Mouse (Mus musculus): ENCODE data around the gene Rbms3. TPM values are rescaled to one million over a fixed set of nuclear protein-coding genes. Genes with fewer than 3 reads are reported as not detected.

The Rbms3 gene
- polyA plus RNA-seq, 1 experiment, result 30.1 TPM

GRCm38 (mm10) chr9:116873033-116873975 is 756.4 kb downstream of the Rbms3 start:
- TF ChIP-seq CTCF (IDR thresholded peaks at IDR 0.05; ENCODE audit: borderline replicate concordance, extremely low read depth, insufficient read depth, insufficient read length) (no peak), POLR2A (IDR thresholded peaks at IDR 0.05; ENCODE audit: borderline replicate concordance, extremely low read depth, insufficient read depth, insufficient read length, poor library complexity, severe bottlenecking) (no peak)
- peak; percentile 76 for DNase-seq (ENCODE audit: low read depth)

- TF ChIP-seq CTCF (IDR thresholded peaks at IDR 0.05; ENCODE audit: borderline replicate concordance, extremely low read depth, insufficient read depth, insufficient read length), result no peak
- TF ChIP-seq POLR2A (IDR thresholded peaks at IDR 0.05; ENCODE audit: borderline replicate concordance, extremely low read depth, insufficient read depth, insufficient read length, poor library complexity, severe bottlenecking), result no peak
Observed at GRCm38 (mm10) chr9:116872346-116872745, 757.4 kb downstream of the Rbms3 start.

GRCm38 (mm10) chr9:116871576-116871975 is 758.1 kb downstream of the Rbms3 start:
- DNase-seq (ENCODE audit: low read depth), result no peak
- no peak for TF ChIP-seq CTCF (IDR thresholded peaks at IDR 0.05; ENCODE audit: borderline replicate concordance, extremely low read depth, insufficient read depth, insufficient read length)
- TF ChIP-seq POLR2A (IDR thresholded peaks at IDR 0.05; ENCODE audit: borderline replicate concordance, extremely low read depth, insufficient read depth, insufficient read length, poor library complexity, severe bottlenecking), result no peak

More at GRCm38 (mm10) chr9:116872346-116872745, 757.4 kb downstream of the Rbms3 start:
- DNase-seq (ENCODE audit: low read depth), result no peak

GRCm38 (mm10) chr9:116866060-116866459 is 763.7 kb downstream of the Rbms3 start:
- no peak for TF ChIP-seq CTCF (IDR thresholded peaks at IDR 0.05; ENCODE audit: borderline replicate concordance, extremely low read depth, insufficient read depth, insufficient read length)
- TF ChIP-seq POLR2A (IDR thresholded peaks at IDR 0.05; ENCODE audit: borderline replicate concordance, extremely low read depth, insufficient read depth, insufficient read length, poor library complexity, severe bottlenecking), result no peak
- no peak for DNase-seq (ENCODE audit: low read depth)

GRCm38 (mm10) chr9:116863626-116864025 is 766.1 kb downstream of the Rbms3 start:
- peak; percentile 20 for DNase-seq (ENCODE audit: low read depth)
- TF ChIP-seq CTCF (IDR thresholded peaks at IDR 0.05; ENCODE audit: borderline replicate concordance, extremely low read depth, insufficient read depth, insufficient read length) (no peak), POLR2A (IDR thresholded peaks at IDR 0.05; ENCODE audit: borderline replicate concordance, extremely low read depth, insufficient read depth, insufficient read length, poor library complexity, severe bottlenecking) (no peak)

GRCm38 (mm10) chr9:116862341-116862740 is 767.4 kb downstream of the Rbms3 start:
- DNase-seq (ENCODE audit: low read depth), result no peak
- TF ChIP-seq CTCF (IDR thresholded peaks at IDR 0.05; ENCODE audit: borderline replicate concordance, extremely low read depth, insufficient read depth, insufficient read length) (no peak), POLR2A (IDR thresholded peaks at IDR 0.05; ENCODE audit: borderline replicate concordance, extremely low read depth, insufficient read depth, insufficient read length, poor library complexity, severe bottlenecking) (no peak)

- TF ChIP-seq CTCF (IDR thresholded peaks at IDR 0.05; ENCODE audit: borderline replicate concordance, extremely low read depth, insufficient read depth, insufficient read length), result no peak
- TF ChIP-seq POLR2A (IDR thresholded peaks at IDR 0.05; ENCODE audit: borderline replicate concordance, extremely low read depth, insufficient read depth, insufficient read length, poor library complexity, severe bottlenecking), result no peak
- no peak for DNase-seq (ENCODE audit: low read depth)
Observed at GRCm38 (mm10) chr9:116857861-116858595, 771.7 kb downstream of the Rbms3 start.

- no peak for DNase-seq (ENCODE audit: low read depth)
Observed at GRCm38 (mm10) chr9:116857151-116857550, 772.6 kb downstream of the Rbms3 start.

GRCm38 (mm10) chr9:116855744-116856143 is 774.0 kb downstream of the Rbms3 start:
- TF ChIP-seq POLR2A (IDR thresholded peaks at IDR 0.05; ENCODE audit: borderline replicate concordance, extremely low read depth, insufficient read depth, insufficient read length, poor library complexity, severe bottlenecking) (no peak), CTCF (IDR thresholded peaks at IDR 0.05; ENCODE audit: borderline replicate concordance, extremely low read depth, insufficient read depth, insufficient read length) (no peak)
- peak; percentile 27 for DNase-seq (ENCODE audit: low read depth)

More at GRCm38 (mm10) chr9:116857151-116857550, 772.6 kb downstream of the Rbms3 start:
- no peak for TF ChIP-seq POLR2A (IDR thresholded peaks at IDR 0.05; ENCODE audit: borderline replicate concordance, extremely low read depth, insufficient read depth, insufficient read length, poor library complexity, severe bottlenecking)
- no peak for TF ChIP-seq CTCF (IDR thresholded peaks at IDR 0.05; ENCODE audit: borderline replicate concordance, extremely low read depth, insufficient read depth, insufficient read length)

GRCm38 (mm10) chr9:116848905-116849304 is 780.8 kb downstream of the Rbms3 start:
- no peak for DNase-seq (ENCODE audit: low read depth)
- TF ChIP-seq CTCF (IDR thresholded peaks at IDR 0.05; ENCODE audit: borderline replicate concordance, extremely low read depth, insufficient read depth, insufficient read length), result no peak
- TF ChIP-seq POLR2A (IDR thresholded peaks at IDR 0.05; ENCODE audit: borderline replicate concordance, extremely low read depth, insufficient read depth, insufficient read length, poor library complexity, severe bottlenecking), result no peak

GRCm38 (mm10) chr9:116848166-116848565 is 781.5 kb downstream of the Rbms3 start:
- no peak for DNase-seq (ENCODE audit: low read depth)
- TF ChIP-seq POLR2A (IDR thresholded peaks at IDR 0.05; ENCODE audit: borderline replicate concordance, extremely low read depth, insufficient read depth, insufficient read length, poor library complexity, severe bottlenecking) (no peak), CTCF (IDR thresholded peaks at IDR 0.05; ENCODE audit: borderline replicate concordance, extremely low read depth, insufficient read depth, insufficient read length) (no peak)

All from brain, embryonic 14.5 days (tissue).